11 mouse cellular contexts compared by ENCODE assay signal in genomic region chr1:104746816-104747215, GRCm38 (mm10). TPM values are rescaled to one million over a fixed set of nuclear protein-coding genes. Genes with fewer than 3 reads are reported as not detected.
DNase-seq lines count a peak whose midpoint lies in the region; ATAC-seq and TF ChIP-seq lines count a peak whose summit lies in the region.
"Had no signal": no experiment of that assay in that cellular context is flagged by ENCODE, and none has a peak within 500 bp of the region (broad histone marks: within the 10 kb centered on the region; RNA-seq: fewer than 3 reads in every experiment).

No protein-coding gene starts in this region.

- 0% methylated on average over 1 of the region's 1 CpGs for WGBS in forebrain, postnatal 0 days
- WGBS in midbrain, embryonic 13.5 days = 0% methylated on average over 1 of the region's 1 CpGs
- WGBS in heart, embryonic 10.5 days = 10% methylated on average over 1 of the region's 1 CpGs

- H3K27me3 ChIP-seq in forebrain, postnatal 0 days (ENCODE audit: insufficient read depth, low read length) = no peaks in the 10 kb centered on the region
- H3K27me3 ChIP-seq in midbrain, embryonic 13.5 days = no peaks in the 10 kb centered on the region
- no peaks in the 10 kb centered on the region for H3K27me3 ChIP-seq in heart, embryonic 10.5 days (ENCODE audit: insufficient read depth, poor library complexity, severe bottlenecking)

- peak; percentile 70 for DNase-seq in Muller cell, postnatal 12 days (ENCODE audit: inconsistent ontology term)
- DNase-seq in embryo, embryonic 10 days (ENCODE audit: low spot score) = peak; percentile 41
- DNase-seq in forebrain, postnatal 0 days = peak; percentile 11
- no peak for DNase-seq in layer of hippocampus, adult 11-12 months (ENCODE audit: low spot score)
- no peak for DNase-seq in heart, embryonic 10.5 days (ENCODE audit: low spot score)
- DNase-seq: cerebellum, adult 9-10 months; heart, postnatal 10 days; kidney, postnatal 14 days had no signal

- no peaks in the 10 kb centered on the region for H3K4me1 ChIP-seq in forebrain, postnatal 0 days (ENCODE audit: insufficient read depth)
- H3K4me1 ChIP-seq in midbrain, embryonic 13.5 days (replicated peaks) = peaks cover 9% of the 10 kb centered on the region
- H3K4me1 ChIP-seq in heart, embryonic 10.5 days = 0 out of 2 replicates have a peak, but pooled peaks cover 4% of the 10 kb centered on the region

- H3K9ac ChIP-seq in forebrain, postnatal 0 days = no peak overlapping the region
- H3K9ac ChIP-seq in midbrain, embryonic 13.5 days (replicated peaks) = no peak overlapping the region

- no peak overlapping the region for H3K4me2 ChIP-seq in forebrain, postnatal 0 days (ENCODE audit: low read depth)
- H3K4me2 ChIP-seq in midbrain, embryonic 13.5 days (replicated peaks) = no peak overlapping the region

- no peak overlapping the region for H3K4me3 ChIP-seq in forebrain, postnatal 0 days (ENCODE audit: low read depth, low read length)
- H3K4me3 ChIP-seq in midbrain, embryonic 13.5 days (replicated peaks) = no peak overlapping the region
- H3K4me3 ChIP-seq in heart, embryonic 10.5 days = no peak overlapping the region

- H3K36me3 ChIP-seq in forebrain, postnatal 0 days (ENCODE audit: insufficient read depth) = no peaks in the 10 kb centered on the region
- H3K36me3 ChIP-seq in midbrain, embryonic 13.5 days = no peaks in the 10 kb centered on the region
- H3K36me3 ChIP-seq in heart, embryonic 10.5 days = no peaks in the 10 kb centered on the region

- ATAC-seq in forebrain, postnatal 0 days = peak; percentile 69
- ATAC-seq in midbrain, embryonic 13.5 days = peak; percentile 92
- no peak for ATAC-seq in CD4-positive, CD25-positive, alpha-beta regulatory T cell, adult 4 months

- TF ChIP-seq CTCF in forebrain, postnatal 0 days (IDR thresholded peaks at IDR 0.05; ENCODE audit: low read depth) = no peak

- no peaks in the 10 kb centered on the region for H3K9me3 ChIP-seq in forebrain, postnatal 0 days (ENCODE audit: low read length)
- no peaks in the 10 kb centered on the region for H3K9me3 ChIP-seq in midbrain, embryonic 13.5 days
- H3K9me3 ChIP-seq in heart, embryonic 10.5 days = no peaks in the 10 kb centered on the region

- H3K27ac ChIP-seq in forebrain, postnatal 0 days (ENCODE audit: low read depth, low read length) = no peak overlapping the region
- no peak overlapping the region for H3K27ac ChIP-seq in midbrain, embryonic 13.5 days
- no peak overlapping the region for H3K27ac ChIP-seq in heart, embryonic 10.5 days
- H3K27ac ChIP-seq: macrophage had no signal

RNA-seq across cellular contexts. Expression of gene Cdh20, which starts 21.5 kb away (rescaled TPM):
- total RNA-seq in forebrain, postnatal 0 days (2014; rRNA removed) = 6.4 and 8.9 TPM in 2 replicates
- 1.3 and 2.0 TPM in 2 replicates for polyA plus RNA-seq in forebrain, postnatal 0 days (2015; fragmentation: Nextera tagmentation; extraction: Ambion mirVana)
- 1.0 and 1.3 TPM in 2 replicates for polyA plus RNA-seq in midbrain, embryonic 13.5 days (2015; fragmentation: Nextera tagmentation; extraction: Ambion mirVana)
- not detected for polyA plus RNA-seq in CD4-positive, CD25-positive, alpha-beta regulatory T cell, adult 4 months (2017; shearing (Covaris generic))
- 1.2 and 2.0 TPM in 2 replicates for polyA plus RNA-seq in heart, embryonic 10.5 days (2016; fragmentation: Nextera tagmentation; extraction: Ambion mirVana)
- polyA plus RNA-seq: macrophage had no signal

Comparison
In these comparisons a context has a peak if more than half of its experiments do, and no peak if none do; other contexts are left out.
1. DNase-seq: peak in Muller cell, postnatal 12 days (single experiment), embryo, embryonic 10 days (single experiment) and forebrain, postnatal 0 days (single experiment); none in layer of hippocampus, adult 11-12 months (single experiment) and heart, embryonic 10.5 days (single experiment).